Mouse (Mus musculus) heart, postnatal 14 days (tissue): ENCODE results near the gene Arhgap25. TPM values are rescaled to one million over a fixed set of nuclear protein-coding genes. Genes with fewer than 3 reads are reported as not detected.
A peak's percentile ranks its signal among the peaks of the same experiment; 100 is the strongest.
"Not testable (repeated sequence)": the region's sequence is repeated elsewhere in the genome, so short reads cannot be mapped to it uniquely, and the experiment has no call there.

ENCODE experiments used
- DNase-seq, 2 experiments: peaks; one replicate each; pipeline ENCODE4 v3.0.0; 2021 to 2022
- intact Hi-C: fragments of 180-260 bp; cut with DNase I; formaldehyde crosslinking; loops from one replicate; pipeline ENCODE4 v1.15.1; 2025
- long read RNA-seq, 2 experiments: library from polyadenylated mRNA; stranded (forward); transcript quantifications; one replicate each; pipeline ENCODE4 v2.0.0; 2021
- total RNA-seq, 2 experiments: library from RNA; stranded (reverse); gene quantifications; 2 replicates each; pipeline ENCODE4 v1.2.3; 2021

Gene Arhgap25
- 1 to 10 TPM; 5.1 to 5.8 TPM for total RNA-seq
- long read RNA-seq, experiment 1, partial matches to known transcripts, result 1 of 2 reads
- long read RNA-seq, experiment 1, other reads (novel, unspliced or antisense), result 0 of 2 reads
- long read RNA-seq, experiment 2, partial matches to known transcripts, result 5 of 10 reads
- long read RNA-seq, experiment 2, other reads (novel, unspliced or antisense), result 0 of 10 reads

DNA sequence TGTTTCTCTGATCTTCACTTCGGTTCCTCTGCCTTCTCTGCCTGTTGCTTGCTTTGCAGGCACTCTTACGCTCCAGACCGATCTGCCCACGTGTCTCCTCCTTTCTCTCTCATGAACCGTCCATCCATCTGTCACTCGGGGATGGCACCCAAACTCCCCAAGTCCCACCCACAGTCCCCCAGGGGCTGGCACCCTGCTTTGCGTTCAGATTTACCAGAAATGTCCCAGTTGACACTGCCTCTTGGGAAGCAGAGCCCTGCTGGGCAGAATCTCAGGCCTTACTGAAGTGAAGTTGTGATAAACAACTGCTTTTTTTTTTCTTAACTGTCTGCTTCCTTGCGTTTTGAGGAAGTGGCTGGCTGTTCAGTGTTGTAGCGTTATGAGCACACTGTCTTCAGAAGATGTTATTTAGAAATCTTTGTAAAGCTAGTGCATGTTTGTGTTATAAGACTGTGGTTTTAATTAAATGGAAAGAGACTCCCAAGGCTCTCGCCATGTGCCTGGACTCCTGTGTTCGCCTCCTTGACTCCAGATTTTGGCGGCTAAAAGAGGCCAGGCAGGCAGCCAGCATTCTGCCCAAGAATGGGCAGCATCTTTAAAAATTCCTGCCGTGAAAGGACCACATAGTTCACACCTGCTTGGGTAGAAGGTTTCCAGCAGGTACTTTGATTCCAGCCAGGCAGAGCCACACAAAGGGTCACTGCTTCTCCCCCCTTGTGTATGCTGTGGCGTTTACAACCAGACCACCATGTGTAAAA lies at the start of gene Arhgap25:
Arhgap25 (minus strand) TSS at position 307 of the 758 bp plus-strand sequence.
- intact Hi-C loops, result no loop called here
- DNase-seq, result peak in 1 of 2 experiments; percentile 15

DNA sequence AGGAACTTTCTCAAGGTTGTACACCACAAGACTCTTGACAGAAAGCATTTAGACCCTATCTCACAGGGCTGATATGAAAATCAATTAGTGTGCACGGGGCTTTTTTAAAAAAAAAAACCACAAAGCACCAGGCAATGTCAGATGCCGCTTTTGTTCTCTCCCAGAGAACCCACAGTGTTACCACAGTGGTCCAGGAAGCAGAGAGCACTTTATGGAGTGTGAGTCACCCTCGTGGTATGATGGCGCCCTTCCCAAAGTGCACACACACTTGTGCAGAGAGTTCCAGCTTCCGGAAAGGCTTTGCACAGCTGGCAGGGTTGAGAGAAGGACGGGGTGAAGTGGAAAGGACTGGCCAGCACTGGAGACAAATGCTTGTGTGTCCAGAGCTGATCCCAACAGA lies 49.4 kb upstream of the Arhgap25 start:
- DNase-seq, result peak in 1 of 2 experiments; percentile 63
- intact Hi-C loops, result no loop called here

DNA sequence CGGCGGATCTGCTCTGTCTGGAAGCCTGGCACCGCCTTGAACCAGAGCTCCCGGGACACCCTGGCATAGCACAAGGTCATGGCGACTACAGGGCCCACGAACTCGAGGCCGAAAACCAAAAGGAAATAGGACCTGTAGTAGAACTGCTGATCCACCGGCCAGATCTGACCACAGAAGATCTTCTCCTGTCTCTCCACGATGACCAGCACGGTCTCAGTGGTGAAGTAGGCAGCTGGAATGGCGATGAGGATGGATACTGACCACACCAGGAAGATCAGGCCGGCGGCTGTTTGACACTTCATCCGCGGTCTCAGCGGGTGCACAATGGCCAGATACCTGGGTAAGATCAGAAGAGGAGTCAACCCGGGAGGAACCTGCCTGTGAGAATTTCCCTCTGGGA lies 48.5 kb upstream of the Arhgap25 start:
- no peak for DNase-seq
- intact Hi-C loops, result no loop called here

DNA sequence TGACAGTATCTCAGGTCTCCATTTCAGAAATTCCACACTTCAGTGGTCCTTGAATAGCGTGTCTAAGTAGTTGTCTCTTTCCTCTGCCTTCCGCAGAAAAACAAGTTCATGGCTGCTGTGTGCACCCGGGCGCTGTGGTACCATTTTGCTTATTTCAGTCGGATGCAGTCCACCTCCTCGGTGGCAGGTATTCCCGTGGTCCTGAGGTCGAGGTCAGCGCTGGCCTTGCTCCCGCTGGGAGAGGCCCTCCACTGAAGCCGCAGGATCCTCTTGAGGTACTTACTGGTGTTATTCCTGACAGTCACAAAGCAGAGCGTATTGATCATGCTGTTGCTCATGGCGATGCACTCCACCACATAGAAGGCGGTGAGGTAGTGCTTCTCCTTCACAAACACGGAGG lies 48.0 kb upstream of the Arhgap25 start:
- intact Hi-C loops, result no loop called here
- no peak for DNase-seq

DNA sequence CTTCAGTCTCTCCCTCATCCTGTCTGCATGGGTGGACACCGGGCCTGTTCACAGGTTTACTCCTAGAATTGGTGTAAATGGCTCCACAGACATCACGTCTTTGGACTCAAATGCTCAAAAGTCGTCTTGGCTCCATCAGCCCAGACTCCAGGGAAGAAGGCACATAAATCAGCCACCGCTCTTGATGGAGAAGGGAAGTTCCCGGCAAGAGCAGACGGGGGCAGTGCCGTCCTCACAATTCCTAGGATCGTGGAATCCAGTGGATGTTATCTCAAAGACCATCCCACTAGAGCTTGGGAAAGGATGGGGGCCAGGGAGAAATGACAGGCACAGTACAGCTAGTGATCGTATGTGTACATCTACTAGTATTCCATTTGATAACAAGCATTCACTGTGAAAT lies 45.2 kb upstream of the Arhgap25 start:
- intact Hi-C loops, result loop anchor here (2.0 kb wide), 1 partner anchor 93 kb away; no protein-coding TSS in a partner anchor
- DNase-seq, result peak in 1 of 2 experiments; percentile 30

DNA sequence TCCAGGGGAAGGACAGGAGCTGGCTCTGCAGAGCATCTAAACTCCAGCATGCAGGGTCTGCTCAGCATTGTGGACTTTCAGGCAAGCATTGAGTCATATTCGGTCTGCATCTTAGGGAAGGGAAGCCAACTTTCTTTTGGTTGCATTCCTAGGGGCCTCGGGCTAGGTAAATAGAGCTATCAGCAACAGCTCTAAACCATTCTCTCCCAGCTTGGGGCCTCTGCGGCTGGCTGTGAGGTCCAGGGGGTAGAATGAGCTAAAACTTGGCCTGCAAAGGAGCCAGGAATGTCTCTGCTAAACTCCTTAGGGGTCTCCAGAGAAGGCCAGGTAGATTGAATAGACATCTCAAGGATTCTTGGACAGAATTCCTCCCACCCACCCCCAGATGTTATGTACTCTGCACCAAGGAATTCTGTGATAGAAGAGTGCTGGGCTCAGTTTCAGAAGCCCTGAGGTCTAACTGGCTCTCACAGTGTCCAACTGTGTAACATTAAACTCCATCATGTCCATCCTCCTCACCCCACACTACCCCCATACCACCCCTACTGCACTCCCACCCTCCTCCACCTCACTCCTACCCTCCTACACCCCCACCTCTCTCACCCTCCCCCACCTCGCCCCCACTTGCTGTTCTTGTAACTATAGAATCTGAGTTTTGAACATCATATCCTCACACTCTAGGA lies 43.7 kb upstream of the Arhgap25 start:
- intact Hi-C loops, result no loop called here
- DNase-seq, result no peak

DNA sequence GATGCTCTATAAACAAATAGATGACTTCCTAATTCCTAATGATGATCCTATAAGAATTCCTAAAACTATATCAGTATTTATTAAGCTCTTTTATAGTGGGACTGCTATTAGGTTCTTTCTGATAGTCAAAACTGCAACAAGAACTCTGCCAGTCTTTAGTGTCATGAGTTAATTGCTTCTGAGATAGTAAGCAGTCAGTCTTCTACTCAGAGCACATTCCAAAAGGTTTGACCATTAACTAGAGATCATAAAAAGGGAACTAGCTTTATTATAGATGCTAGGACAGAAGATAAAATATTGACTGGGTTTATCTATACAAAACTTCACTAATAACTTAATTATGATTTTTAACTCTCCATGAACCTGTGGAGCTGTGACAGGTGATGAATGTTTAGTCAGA lies 38.8 kb upstream of the Arhgap25 start:
- DNase-seq, intact Hi-C loops: not testable (repeated sequence)

DNA sequence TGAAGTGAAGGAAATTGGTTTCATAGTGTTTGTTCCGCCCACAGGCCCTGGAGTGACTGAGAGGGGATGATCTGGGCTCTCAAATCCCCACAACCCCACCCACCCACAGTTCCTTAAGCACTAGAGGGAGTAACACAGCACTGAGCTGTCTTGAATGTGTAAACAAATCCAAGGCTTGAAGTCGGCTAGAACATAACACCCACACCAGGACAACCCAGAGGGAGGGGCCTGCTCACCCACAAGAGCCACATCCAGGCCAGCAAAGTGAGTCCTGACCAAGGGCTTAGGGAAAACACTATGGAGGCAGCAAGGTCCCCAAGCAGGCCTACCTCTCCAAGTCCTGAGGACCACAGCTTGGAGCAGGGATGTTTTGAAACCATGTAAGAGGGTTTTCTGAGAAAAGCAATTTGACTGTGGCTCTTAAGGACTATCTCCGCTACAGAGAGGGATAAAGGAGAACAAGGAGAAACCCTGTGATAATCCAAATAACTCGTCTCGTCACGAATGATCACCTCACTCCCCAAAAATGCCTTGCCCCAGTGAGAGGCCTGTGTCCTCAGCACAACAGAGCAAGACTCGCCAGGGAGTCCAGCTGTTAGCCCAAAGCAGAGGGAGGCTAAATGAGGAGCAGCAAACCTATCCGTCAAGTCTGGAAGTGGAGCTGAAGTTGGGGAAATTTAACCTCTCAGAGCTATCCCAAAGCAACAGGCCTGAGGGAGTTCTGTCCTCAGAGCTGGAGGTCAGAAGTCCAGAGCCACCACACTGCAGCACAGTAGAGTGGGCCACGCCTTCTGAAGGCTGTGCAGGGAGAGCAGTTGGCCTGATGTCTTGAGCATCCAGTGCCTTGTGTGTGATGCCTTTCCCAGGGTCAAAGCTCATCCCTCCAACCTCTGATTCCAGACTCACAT lies 34.9 kb upstream of the Arhgap25 start:
- intact Hi-C loops, result no loop called here
- peak; percentile 24 to 53 for DNase-seq

DNA sequence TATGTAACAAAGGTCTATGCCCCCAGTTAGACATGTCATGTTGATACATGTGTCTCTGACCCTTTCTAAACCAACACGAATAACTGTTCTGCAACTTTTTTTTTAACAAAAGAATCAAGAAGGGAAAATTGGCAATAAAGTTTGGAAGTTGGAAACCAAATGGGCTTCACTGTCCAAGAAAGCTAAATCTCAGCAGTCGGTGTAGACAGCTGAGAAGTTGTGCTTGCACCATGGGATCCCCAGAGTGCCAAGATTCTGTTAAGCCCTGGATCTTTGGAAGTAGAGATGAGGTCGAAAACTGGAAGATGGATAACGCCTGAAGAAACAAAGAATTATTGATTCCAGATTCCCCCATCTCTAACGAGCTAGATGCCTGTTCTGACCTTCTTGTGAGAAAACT lies 32.1 kb upstream of the Arhgap25 start:
- DNase-seq, result peak in 1 of 2 experiments; percentile 47
- intact Hi-C loops, result no loop called here

DNA sequence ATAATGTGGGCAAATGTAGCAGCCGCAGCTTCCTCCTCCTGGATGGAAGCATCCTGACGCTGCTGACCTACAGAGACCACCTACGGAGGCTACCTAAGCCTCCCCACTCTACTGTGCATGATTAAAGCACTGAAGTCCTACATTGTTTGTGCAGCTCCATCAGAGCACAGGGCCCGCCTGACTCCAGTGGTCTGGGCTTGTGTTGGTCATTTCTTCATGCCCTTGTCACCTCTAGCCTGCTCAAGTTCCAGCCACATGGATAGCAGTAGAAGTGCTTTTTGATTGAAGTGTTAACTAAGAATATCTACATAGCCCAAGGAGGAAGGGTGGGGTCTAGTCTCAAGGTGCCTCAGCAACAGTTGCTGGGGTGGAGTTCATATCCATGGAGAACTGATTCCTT lies 31.3 kb upstream of the Arhgap25 start:
- DNase-seq, result no peak
- intact Hi-C loops, result no loop called here

DNA sequence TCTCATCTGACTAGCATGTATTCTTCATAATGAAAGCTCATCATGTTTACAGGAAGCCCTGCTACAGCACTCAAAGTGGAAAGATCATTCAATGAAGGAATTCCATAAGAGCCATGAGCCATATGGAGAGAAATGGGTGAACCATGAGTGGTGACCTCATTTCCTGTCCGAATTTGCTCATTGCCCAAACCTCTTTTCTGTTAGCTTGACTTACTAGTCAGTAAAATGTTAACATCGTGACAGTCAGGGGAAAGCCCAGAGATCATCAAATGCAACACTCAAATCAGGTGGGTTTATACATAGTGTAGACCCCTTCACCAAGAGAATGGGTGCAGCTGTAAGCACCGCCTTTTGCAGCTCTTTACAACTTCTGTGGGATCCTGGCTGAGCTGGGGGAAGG lies 20.7 kb upstream of the Arhgap25 start:
- intact Hi-C loops, result no loop called here
- no peak for DNase-seq

DNA sequence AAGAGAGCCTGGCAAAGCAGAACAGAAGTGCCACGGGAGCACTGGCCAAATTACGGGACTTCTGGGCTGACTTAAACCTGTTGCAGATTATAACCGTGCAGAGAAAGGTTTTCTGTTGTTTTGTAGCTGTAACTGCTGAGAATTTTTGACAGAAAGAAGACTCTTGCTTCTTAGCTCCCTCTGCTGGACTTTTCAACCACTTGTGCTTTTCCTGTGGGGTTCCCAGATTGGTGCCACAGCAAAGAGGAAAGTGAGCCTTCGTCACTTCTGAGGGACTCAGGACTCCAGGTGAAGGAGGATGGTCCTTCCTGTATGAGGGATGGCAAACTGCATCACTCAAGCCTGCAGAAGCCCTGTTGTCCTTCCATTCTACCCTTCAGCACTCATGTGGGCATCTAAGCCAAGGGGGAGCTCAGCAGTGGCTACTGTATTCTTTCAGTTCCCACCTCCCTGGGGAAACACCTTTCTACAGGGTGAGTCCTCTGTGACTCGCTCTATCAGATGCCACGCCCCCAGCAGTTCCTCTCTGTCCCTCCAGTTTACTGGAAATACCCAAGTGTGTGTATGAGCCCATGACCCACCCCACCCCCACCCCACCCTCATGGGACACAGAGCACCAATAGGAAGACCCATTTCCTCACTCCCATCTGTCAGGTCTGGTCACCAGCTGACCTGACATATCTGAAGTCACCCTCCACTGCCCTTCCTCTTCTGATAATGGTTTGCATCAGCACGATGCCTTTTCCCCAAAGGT lies 19.2 kb upstream of the Arhgap25 start:
- DNase-seq, result no peak
- intact Hi-C loops, result no loop called here

DNA sequence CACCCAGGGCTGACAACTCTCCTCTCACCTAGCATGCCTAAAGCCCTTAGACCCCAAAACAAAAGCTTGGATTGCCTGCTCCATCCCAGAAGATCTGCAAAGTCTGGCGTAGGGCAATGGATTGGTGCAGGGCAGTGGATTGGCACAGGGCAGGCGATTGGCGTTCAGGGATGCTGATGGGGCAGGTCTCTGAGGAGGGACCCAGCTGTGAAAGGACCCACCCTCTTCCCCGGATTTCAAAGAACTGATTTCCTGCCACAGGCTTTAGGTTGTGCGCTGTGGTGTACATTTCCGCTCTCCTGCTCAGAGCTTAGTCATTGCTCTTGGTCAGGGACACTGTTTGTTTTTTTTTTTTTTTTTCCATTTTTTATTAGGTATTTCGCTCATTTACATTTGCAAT lies 14.8 kb upstream of the Arhgap25 start:
- no peak for DNase-seq
- intact Hi-C loops, result no loop called here

DNA sequence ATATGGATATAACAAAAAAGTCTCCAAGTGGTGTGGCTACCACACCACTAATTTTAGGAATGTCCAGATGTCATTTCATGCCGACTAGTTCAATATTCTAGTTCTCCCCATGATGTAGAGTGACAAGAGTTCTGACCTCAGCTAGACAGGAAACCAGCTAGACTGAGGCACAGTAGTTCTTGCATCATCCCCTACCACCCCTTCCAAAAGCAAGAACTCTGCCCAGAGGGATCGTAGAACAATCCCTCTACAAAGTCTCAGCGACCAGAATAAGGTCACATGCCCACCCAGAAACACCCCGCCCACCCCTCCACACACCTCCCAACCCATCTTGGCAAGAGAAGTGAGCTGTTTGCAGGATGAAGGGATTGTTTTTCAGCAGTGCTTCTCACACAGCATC lies 14.4 kb upstream of the Arhgap25 start:
- intact Hi-C loops, result no loop called here
- no peak for DNase-seq

DNA sequence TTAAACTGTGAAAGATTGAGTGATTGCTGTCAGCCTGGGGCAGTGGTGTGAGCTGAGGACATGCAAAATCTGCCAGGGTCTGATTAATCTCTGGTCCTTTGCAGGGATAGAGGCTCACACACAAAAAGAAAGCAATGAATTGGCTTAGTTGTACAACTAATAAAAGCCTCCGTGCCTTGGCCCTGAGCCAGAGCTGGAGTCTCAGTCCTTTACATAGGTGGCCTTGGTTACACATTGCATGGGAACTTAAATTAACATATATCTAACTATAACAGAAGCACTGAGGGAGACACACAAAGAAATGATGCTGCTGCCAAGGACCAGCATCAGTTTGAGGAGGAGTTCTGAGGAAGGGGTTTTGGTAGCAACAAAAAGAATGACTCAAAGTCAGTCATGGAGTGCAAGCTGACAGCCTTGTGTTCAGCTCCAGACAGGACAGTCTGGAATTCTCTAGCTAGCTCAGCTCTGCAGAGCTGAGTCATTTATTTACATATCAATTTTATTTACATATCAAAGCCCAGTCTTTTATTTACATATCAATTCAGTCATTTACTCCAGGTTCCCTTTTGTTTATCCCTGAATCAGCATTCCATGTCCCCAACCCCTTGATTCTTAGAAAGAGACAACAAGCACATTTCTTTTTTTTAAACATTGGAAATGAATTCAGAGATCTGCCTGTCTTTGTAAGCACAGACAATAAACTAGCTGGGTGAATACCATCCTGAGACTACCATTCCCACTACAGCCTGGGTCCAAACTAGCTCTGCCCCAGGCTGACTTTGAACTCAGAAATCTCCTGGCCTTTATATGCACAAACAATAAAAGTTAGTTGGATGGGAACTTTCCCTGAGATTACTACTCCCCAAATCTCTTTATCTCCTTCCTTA lies 12.5 kb upstream of the Arhgap25 start:
- intact Hi-C loops, result no loop called here
- no peak for DNase-seq

DNA sequence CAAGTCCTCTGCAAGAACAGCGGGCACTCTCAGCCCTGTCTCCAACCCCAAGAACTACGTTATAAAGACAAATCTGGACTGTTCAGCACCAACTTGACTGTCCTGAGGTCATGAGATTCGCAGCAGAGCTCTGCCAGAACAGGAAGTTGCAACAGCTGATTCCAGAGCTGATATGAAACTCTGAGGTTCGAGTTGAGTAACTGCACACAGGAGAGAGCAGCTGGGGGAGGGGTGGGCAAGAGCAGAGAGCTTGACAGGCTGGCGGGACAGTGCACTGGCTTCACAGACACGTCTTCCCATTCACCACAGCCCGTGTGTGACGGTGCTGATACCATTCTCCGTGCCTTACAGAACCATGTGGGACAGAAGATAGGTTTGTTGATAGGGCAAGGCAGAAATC lies 9.0 kb upstream of the Arhgap25 start:
- intact Hi-C loops, result no loop called here
- peak in 1 of 2 experiments; percentile 21 for DNase-seq

DNA sequence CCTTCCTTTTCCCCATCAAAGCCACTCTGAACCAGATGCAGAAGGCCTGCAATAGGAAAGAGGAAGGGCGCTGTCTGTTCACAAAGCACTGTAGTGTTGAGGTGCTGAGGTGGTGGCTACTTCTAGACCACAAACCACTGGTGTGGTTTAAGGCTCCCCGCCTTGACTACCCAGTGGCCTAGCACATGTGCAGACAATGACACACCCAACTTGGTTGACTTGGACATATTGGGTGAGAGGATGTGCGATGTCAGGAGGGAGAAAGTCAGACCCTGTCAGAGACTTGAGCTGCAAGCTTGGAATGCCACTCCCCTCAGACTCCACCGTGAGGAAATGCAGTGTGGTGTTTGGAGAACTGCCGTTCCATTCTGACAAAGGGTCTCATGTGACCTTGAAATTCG lies 8.1 kb upstream of the Arhgap25 start:
- intact Hi-C loops, result no loop called here
- no peak for DNase-seq

DNA sequence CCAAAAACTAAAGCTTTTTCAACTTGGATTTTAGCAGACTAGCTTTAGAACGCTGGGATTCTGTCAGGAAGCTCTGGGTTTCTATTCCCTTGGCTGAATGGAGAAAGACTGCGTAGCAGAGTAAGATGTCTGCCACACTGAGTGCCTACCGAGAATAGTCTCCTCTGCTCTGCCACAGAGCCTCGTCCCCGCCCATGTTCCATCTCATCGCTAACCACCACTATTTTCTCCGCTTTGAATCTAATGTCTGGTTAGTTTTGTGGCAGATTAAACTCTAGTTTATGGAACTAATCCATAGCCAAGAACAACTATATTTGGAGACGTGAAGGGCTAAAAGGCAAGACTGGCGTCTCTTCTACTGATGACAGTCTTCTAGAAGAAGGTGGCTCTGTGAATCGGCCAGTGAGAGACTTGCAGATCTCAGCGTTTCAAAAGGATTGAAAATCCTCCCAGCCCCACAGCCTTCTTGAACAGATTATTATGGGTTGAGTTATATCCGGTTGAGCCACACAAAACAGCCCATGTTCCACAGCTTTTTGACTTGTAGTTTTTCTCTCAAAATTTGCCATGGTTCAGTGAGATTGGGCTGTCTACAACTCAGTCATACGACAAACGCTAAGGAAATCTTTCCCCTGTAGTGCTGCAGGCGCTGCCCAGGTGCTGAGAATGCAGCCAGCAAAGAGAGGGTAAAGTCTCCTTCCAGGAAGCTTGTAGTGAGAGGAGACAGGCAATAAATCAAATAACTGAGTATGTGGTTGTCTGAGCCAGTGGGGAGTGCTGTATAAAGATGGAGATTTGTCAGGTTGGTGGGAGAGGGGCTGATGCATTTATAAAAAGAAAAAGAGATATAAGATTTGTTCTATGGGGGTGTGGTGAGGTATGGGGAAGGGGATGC lies 5.6 kb upstream of the Arhgap25 start:
- intact Hi-C loops, result no loop called here
- no peak for DNase-seq
